Mouse (Mus musculus) CH12.LX (cell line): ENCODE results near the gene Olfr1393.

Experiments used
- CTCF ChIP-seq, 2 experiments: IDR thresholded peaks in 1 of 2; conservative IDR thresholded peaks in 1 of 2; 2 replicates each; pipeline ENCODE4 v1.5.1; 2011 to 2012; ENCODE audit warnings: low read depth in 2 of 2, low read length in 2 of 2, improper control_type of control experiment in 1 of 2, inconsistent platforms in 1 of 2, mild to moderate bottlenecking in 1 of 2, moderate library complexity in 1 of 2
- E2F4 ChIP-seq: IDR thresholded peaks from 2 replicates; pipeline ENCODE4 v1.6.1; 2011; ENCODE audit warnings: low read depth, low read length, improper control_type of control experiment; ENCODE audit not compliant: insufficient replicate concordance
- EP300 ChIP-seq: IDR thresholded peaks from 2 replicates; pipeline ENCODE4 v1.6.1; 2011; ENCODE audit warnings: low read length, improper control_type of control experiment
- HCFC1 ChIP-seq: IDR thresholded peaks from 2 replicates; pipeline ENCODE4 v1.6.1; 2012; ENCODE audit warnings: low read depth, mild to moderate bottlenecking, inconsistent platforms, low read length, improper control_type of control experiment
- JUN ChIP-seq: IDR thresholded peaks from 2 replicates; pipeline ENCODE4 v1.6.1; 2011; ENCODE audit warnings: low read depth, mild to moderate bottlenecking, low read length, improper control_type of control experiment, moderate library complexity; ENCODE audit not compliant: insufficient read depth
- MAX ChIP-seq: IDR thresholded peaks from 2 replicates; pipeline ENCODE4 v1.6.1; 2011; ENCODE audit warnings: low read length, improper control_type of control experiment
- MAZ ChIP-seq: IDR thresholded peaks from 2 replicates; pipeline ENCODE4 v1.6.1; 2012; ENCODE audit warnings: low read depth, mild to moderate bottlenecking, inconsistent platforms, low read length, improper control_type of control experiment, moderate library complexity
- NELFE ChIP-seq: IDR thresholded peaks from 2 replicates; pipeline ENCODE4 v1.6.1; 2011; ENCODE audit warnings: low read depth, low read length, improper control_type of control experiment
- POLR2A ChIP-seq: IDR thresholded peaks from 2 replicates; pipeline ENCODE4 v1.6.1; 2011; ENCODE audit warnings: low read depth, mild to moderate bottlenecking, improper control_type of control experiment, low read length
- POLR2AphosphoS2 ChIP-seq: IDR thresholded peaks from 2 replicates; pipeline ENCODE4 v1.6.1; 2011; ENCODE audit warnings: low read depth, low read length, improper control_type of control experiment
- TBP ChIP-seq: conservative IDR thresholded peaks from 2 replicates; pipeline ENCODE4 v1.6.1; 2011; ENCODE audit warnings: low read depth, low read length, improper control_type of control experiment

- TF ChIP-seq JUN: no peak
- no peak for TF ChIP-seq E2F4
- no peak for TF ChIP-seq CTCF (conservative IDR thresholded peaks at IDR 0.05 in 1 of 2, IDR thresholded peaks at IDR 0.05 in 1 of 2; ENCODE audit: low read depth in 2 of 2, low read length in 2 of 2)
- TF ChIP-seq MAX: no peak
- TF ChIP-seq EP300: no peak
- TF ChIP-seq POLR2A: no peak
- no peak for TF ChIP-seq MAZ
- TF ChIP-seq POLR2AphosphoS2: no peak
- no peak for TF ChIP-seq TBP
- TF ChIP-seq HCFC1: no peak
- TF ChIP-seq NELFE: no peak
These were observed 26.3 kb downstream of the Olfr1393 start, which contains the start of gene Olfr10 for GRCm38 (mm10) chr11:49304441-49304840.
